Mouse (Mus musculus) midbrain, embryonic 16.5 days (tissue): ENCODE data around the gene Adamtsl5. TPM values are rescaled to one million over a fixed set of nuclear protein-coding genes. Genes with fewer than 3 reads are reported as not detected.

Experiments
- ATAC-seq: fragments of 200-750 bp; cut with Nextera tagmentation; 2 replicates; pipeline ENCODE4 v1.8.0; 2017; ENCODE audit warnings: moderate TSS enrichment
- H3K27ac ChIP-seq: fragments of 300-500 bp; sonication (generic); 2 replicates; pipeline ENCODE4 v1.5.1; 2014; ENCODE audit warnings: mild to moderate bottlenecking, low read length, mixed read lengths
- H3K27me3 ChIP-seq: fragments of 300-500 bp; sonication (generic); 2 replicates; pipeline ENCODE4 v1.6.1; 2014; ENCODE audit warnings: low read depth, low read length, mixed read lengths; ENCODE audit not compliant: control insufficient read depth, insufficient read depth
- H3K36me3 ChIP-seq: fragments of 300-500 bp; sonication (generic); 2 replicates; pipeline ENCODE4 v1.6.1; 2014; ENCODE audit warnings: mild to moderate bottlenecking, low read length, moderate library complexity, mixed read lengths; ENCODE audit not compliant: control insufficient read depth, insufficient read depth
- H3K4me1 ChIP-seq: fragments of 300-500 bp; sonication (generic); 2 replicates; pipeline ENCODE4 v1.6.1; 2014; ENCODE audit warnings: mild to moderate bottlenecking, low read length, mixed read lengths; ENCODE audit not compliant: control insufficient read depth, insufficient read depth
- H3K4me2 ChIP-seq: fragments of 300-500 bp; sonication (generic); 2 replicates; pipeline ENCODE4 v1.6.1; 2014; ENCODE audit warnings: mild to moderate bottlenecking, low read length, mixed read lengths
- H3K4me3 ChIP-seq: fragments of 300-500 bp; sonication (generic); 2 replicates; pipeline ENCODE4 v1.5.1; 2014; ENCODE audit warnings: low read depth, mild to moderate bottlenecking, low read length, moderate library complexity, mixed read lengths
- H3K9ac ChIP-seq: fragments of 300-500 bp; sonication (generic); 2 replicates; pipeline ENCODE4 v1.6.1; 2014; ENCODE audit warnings: low read depth, low read length, mixed read lengths
- H3K9me3 ChIP-seq: fragments of 300-500 bp; sonication (generic); replicated peaks from 2 replicates; pipeline ENCODE4 v1.6.1; 2014; ENCODE audit warnings: mild to moderate bottlenecking, low read length, mixed read lengths; ENCODE audit not compliant: control insufficient read depth, poor library complexity, severe bottlenecking
- WGBS: fragments of 180-500 bp; shearing (Covaris S2); extraction: QIAGEN DNeasy Blood & Tissue Kit; methylation state at CpG from one replicate; pipeline ENCODE4 v1.1.7; 2014; 5-methylcytosine and 5-hydroxymethylcytosine counted together
- polyA plus RNA-seq: library from polyadenylated mRNA; unstranded; fragments of >200 nt; fragmentation: Nextera tagmentation; extraction: Ambion mirVana; gene quantifications from 2 replicates; pipeline ENCODE4 v1.2.1, GENCODE M21; 2015

Adamtsl5 gene
- polyA plus RNA-seq, 1 experiment from 2014 or later, result 0.38 TPM

GRCm38 (mm10) chr10:80297526-80298133, 50.6 kb downstream of the Adamtsl5 start:
- no peaks in the 10 kb centered on the region for H3K9me3 ChIP-seq
- H3K4me3 ChIP-seq, result no peak overlapping the region
- H3K27ac ChIP-seq, result peak overlapping the region; percentile 99
- ATAC-seq, result no peak
- H3K4me2 ChIP-seq, result peak overlapping the region; percentile 95
- H3K27me3 ChIP-seq, result no peaks in the 10 kb centered on the region
- WGBS, result 61% methylated on average over 8 of the region's 8 CpGs
- peaks cover 14% of the 10 kb centered on the region for H3K36me3 ChIP-seq
- peak overlapping the region; percentile 79 for H3K9ac ChIP-seq
- H3K4me1 ChIP-seq, result peaks cover 51% of the 10 kb centered on the region

- WGBS, result 74% methylated on average over 5 of the region's 5 CpGs
- H3K9ac ChIP-seq, result peak overlapping the region; percentile 79
- no peak for ATAC-seq
- H3K27me3 ChIP-seq, result no peaks in the 10 kb centered on the region
- H3K4me1 ChIP-seq, result peaks cover 46% of the 10 kb centered on the region
- H3K27ac ChIP-seq, result peak overlapping the region; percentile 99
- H3K4me3 ChIP-seq, result peak overlapping the region; percentile 51
- H3K9me3 ChIP-seq, result no peaks in the 10 kb centered on the region
- peak overlapping the region; percentile 76 for H3K4me2 ChIP-seq
- H3K36me3 ChIP-seq, result peaks cover 8% of the 10 kb centered on the region; the same call in 1 of the 2 replicates
These were observed 51.4 kb downstream of the Adamtsl5 start for GRCm38 (mm10) chr10:80296824-80297223.

- peaks cover 42% of the 10 kb centered on the region for H3K4me1 ChIP-seq
- peak within 1 kb of the TSS; percentile 99 for H3K27ac ChIP-seq
- peak within 1 kb of the TSS; percentile 79 for H3K9ac ChIP-seq
- H3K27me3 ChIP-seq, result no peaks in the 10 kb centered on the region
- H3K36me3 ChIP-seq, result peaks cover 8% of the 10 kb centered on the region; the same call in 1 of the 2 replicates
- H3K9me3 ChIP-seq, result no peaks in the 10 kb centered on the region
- WGBS, result 0% methylated on average over 26 of the region's 26 CpGs
- ATAC-seq, result peak; percentile 63
- H3K4me2 ChIP-seq, result peak within 1 kb of the TSS; percentile 76
- H3K4me3 ChIP-seq, result peak within 1 kb of the TSS; percentile 51
These were observed 52.4 kb downstream of the Adamtsl5 start, which contains the start of gene Apc2 for GRCm38 (mm10) chr10:80295618-80296425. Gene Apc2 (plus strand): TSS chr10:80295977.

GRCm38 (mm10) chr10:80294788-80295303, 53.4 kb downstream of the Adamtsl5 start:
- ATAC-seq, result no peak
- no peak overlapping the region for H3K4me2 ChIP-seq
- no peaks in the 10 kb centered on the region for H3K27me3 ChIP-seq
- peaks cover 42% of the 10 kb centered on the region for H3K4me1 ChIP-seq
- no peaks in the 10 kb centered on the region for H3K9me3 ChIP-seq
- H3K27ac ChIP-seq, result peak overlapping the region; percentile 99
- WGBS, result 54% methylated on average over 7 of the region's 7 CpGs
- no peak overlapping the region for H3K9ac ChIP-seq
- H3K4me3 ChIP-seq, result no peak overlapping the region; the same call in 1 of the 2 replicates
- peaks cover 8% of the 10 kb centered on the region; the same call in 1 of the 2 replicates for H3K36me3 ChIP-seq

GRCm38 (mm10) chr10:80294311-80294710, 53.9 kb downstream of the Adamtsl5 start:
- peaks cover 42% of the 10 kb centered on the region for H3K4me1 ChIP-seq

GRCm38 (mm10) chr10:80293325-80293724, 54.9 kb downstream of the Adamtsl5 start:
- H3K4me1 ChIP-seq, result peaks cover 38% of the 10 kb centered on the region
- H3K4me2 ChIP-seq, result peak overlapping the region; percentile 98
- H3K27me3 ChIP-seq, result no peaks in the 10 kb centered on the region
- H3K36me3 ChIP-seq, result peaks cover 8% of the 10 kb centered on the region; the same call in 1 of the 2 replicates
- 24% methylated on average over 14 of the region's 14 CpGs for WGBS
- ATAC-seq, result no peak
- H3K27ac ChIP-seq, result no peak overlapping the region
- no peaks in the 10 kb centered on the region for H3K9me3 ChIP-seq
- H3K9ac ChIP-seq, result peak overlapping the region; percentile 88
- H3K4me3 ChIP-seq, result peak overlapping the region; percentile 77

More at GRCm38 (mm10) chr10:80294311-80294710, 53.9 kb downstream of the Adamtsl5 start:
- H3K4me3 ChIP-seq, result no peak overlapping the region
- peaks cover 8% of the 10 kb centered on the region; the same call in 1 of the 2 replicates for H3K36me3 ChIP-seq
- 74% methylated on average over 4 of the region's 4 CpGs for WGBS
- H3K27ac ChIP-seq, result peak overlapping the region; percentile 99; the same call in 1 of the 2 replicates
- H3K27me3 ChIP-seq, result no peaks in the 10 kb centered on the region
- no peaks in the 10 kb centered on the region for H3K9me3 ChIP-seq
- H3K9ac ChIP-seq, result no peak overlapping the region
- H3K4me2 ChIP-seq, result no peak overlapping the region
- no peak for ATAC-seq

- ATAC-seq, result peak; percentile 71
- Histone ChIP-seq H3K27me3 (no peaks in the 10 kb centered on the region), H3K9me3 (no peaks in the 10 kb centered on the region), H3K9ac (peak within 1 kb of the TSS; percentile 88), H3K27ac (peak within 1 kb of the TSS; percentile 89), H3K36me3 (peaks cover 8% of the 10 kb centered on the region; the same call in 1 of the 2 replicates), H3K4me1 (peaks cover 30% of the 10 kb centered on the region), H3K4me3 (peak within 1 kb of the TSS; percentile 77), H3K4me2 (peak within 1 kb of the TSS; percentile 98)
- whole genome bisulfite sequencing, result under 1% methylated on average over 72 of the region's 72 CpGs
These were observed 55.7 kb downstream of the Adamtsl5 start, which contains the start of gene Rps15 for GRCm38 (mm10) chr10:80292251-80293146. Gene Rps15 (plus strand): TSS chr10:80292453.
